ENCODE assay signal across 10 mouse cellular contexts in genomic region chr15:38378106-38378505, GRCm38 (mm10).
DNase-seq lines count a peak whose midpoint lies in the region; ATAC-seq lines count a peak whose summit lies in the region.
"Had no signal": no experiment of that assay in that cellular context is flagged by ENCODE, and none has a peak within 500 bp of the region (broad histone marks: within the 10 kb centered on the region; RNA-seq: fewer than 3 reads in every experiment).

No protein-coding gene starts in this region.

- intact Hi-C loops in heart, postnatal 25 days (cut with DNase I): no loop called here

- DNase-seq in adrenal gland, adult 2 months: peak; percentile 28
- DNase-seq in adrenal gland, adult 18-20 months (ENCODE audit: low spot score in 2 of 2): no peak
- peak; percentile 15 for DNase-seq in lung, postnatal 36 days
- DNase-seq in lung, adult 18-20 months: no peak
- DNase-seq in heart, postnatal 25 days (ENCODE audit: low spot score): peak; percentile 54
- DNase-seq in kidney, postnatal 4 days: peak; percentile 31 to 59
- no peak for DNase-seq in yolk sac, embryonic 10.5 days (ENCODE audit: low spot score)
- DNase-seq: spleen, adult 18-20 months had no signal

- no peak for ATAC-seq in monocyte, adult 5-6 weeks (replicated peaks; ENCODE audit: insufficient number of reproducible peaks, low FRiP score, low TSS enrichment, poor library complexity, severe bottlenecking)
- ATAC-seq: intestine, postnatal 0 days had no signal

Comparison
In these comparisons a context has a peak if more than half of its experiments do, and no peak if none do; other contexts are left out.
1. DNase-seq: peak in adrenal gland, adult 2 months (single experiment), lung, postnatal 36 days (single experiment), heart, postnatal 25 days (single experiment) and kidney, postnatal 4 days (2 of 2); none in adrenal gland, adult 18-20 months (0 of 2), lung, adult 18-20 months (0 of 2) and yolk sac, embryonic 10.5 days (single experiment).